Mouse (Mus musculus) G1E (cell line): ENCODE measurements around the gene Rgsl1. TPM values are rescaled to one million over a fixed set of nuclear protein-coding genes. Genes with fewer than 3 reads are reported as not detected.
A peak's percentile ranks its signal among the peaks of the same experiment; 100 is the strongest.

ENCODE experiments used
- ATAC-seq: 2 replicates; pipeline ENCODE4 v1.8.0; 2016; ENCODE audit warnings: mild to moderate bottlenecking; ENCODE audit not compliant: insufficient number of reproducible peaks, poor library complexity, low FRiP score, severe bottlenecking; ENCODE audit errors: extremely low read depth
- DNase-seq: peaks from one replicate; pipeline ENCODE4 v3.0.0; 2012; ENCODE audit warnings: low spot score
- H3K27me3 ChIP-seq: 2 replicates; pipeline ENCODE4 v1.6.1; 2012; ENCODE audit warnings: mild to moderate bottlenecking, low read length, inconsistent platforms; ENCODE audit not compliant: insufficient read depth
- H3K36me3 ChIP-seq: replicated peaks from 2 replicates; pipeline ENCODE3; 2012; ENCODE audit warnings: mild to moderate bottlenecking, inconsistent platforms
- H3K4me1 ChIP-seq: 2 replicates; pipeline ENCODE4 v1.6.1; 2012; ENCODE audit warnings: low read depth, low read length, inconsistent platforms, mixed read lengths; ENCODE audit not compliant: insufficient read depth
- H3K4me3 ChIP-seq: 2 replicates; pipeline ENCODE4 v1.5.1; 2012; ENCODE audit warnings: low read depth, mild to moderate bottlenecking, inconsistent platforms, low read length, moderate library complexity, mixed read lengths
- H3K9me3 ChIP-seq: replicated peaks from 2 replicates; pipeline ENCODE4 v1.6.1; 2012; ENCODE audit warnings: inconsistent platforms
- CTCF ChIP-seq: IDR thresholded peaks from 2 replicates; pipeline ENCODE4 v1.5.1; 2012; ENCODE audit warnings: low read depth, low read length, inconsistent platforms, mixed read lengths
- GATA1 ChIP-seq: IDR thresholded peaks from 2 replicates; pipeline ENCODE4 v1.6.1; 2012; ENCODE audit warnings: borderline replicate concordance, low read length, inconsistent platforms, mixed read lengths
- GATA2 ChIP-seq: IDR thresholded peaks from 2 replicates; pipeline ENCODE4 v1.6.1; 2012; ENCODE audit warnings: low read depth, low read length, inconsistent platforms, borderline replicate concordance
- POLR2AphosphoS5 ChIP-seq: IDR thresholded peaks from 2 replicates; pipeline ENCODE4 v1.6.1; 2012; ENCODE audit warnings: low read depth, low read length, inconsistent platforms; ENCODE audit not compliant: insufficient replicate concordance
- TAL1 ChIP-seq: conservative IDR thresholded peaks from 2 replicates; pipeline ENCODE4 v1.6.1; 2012; ENCODE audit warnings: low read depth, low read length, inconsistent platforms, mixed read lengths
- polyA plus RNA-seq: library from polyadenylated mRNA; stranded (reverse); fragments of >175 nt; gene quantifications from 2 replicates; pipeline ENCODE4 v1.2.3, GENCODE M21; 2012
- total RNA-seq, 2 experiments: library from RNA; stranded (forward) in 1 of 2; stranded (reverse) in 1 of 2; fragments of 200-1000 nt in 1 of 2; fragments of >200 nt in 1 of 2; fragmentation: Nextera tagmentation in 1 of 2; gene quantifications; 2 replicates each; pipeline ENCODE4 v1.2.3; 2014 to 2017

The Rgsl1 gene
- total and polyA plus RNA-seq, 3 experiments: 0.16 TPM; not detected in 2

DNA sequence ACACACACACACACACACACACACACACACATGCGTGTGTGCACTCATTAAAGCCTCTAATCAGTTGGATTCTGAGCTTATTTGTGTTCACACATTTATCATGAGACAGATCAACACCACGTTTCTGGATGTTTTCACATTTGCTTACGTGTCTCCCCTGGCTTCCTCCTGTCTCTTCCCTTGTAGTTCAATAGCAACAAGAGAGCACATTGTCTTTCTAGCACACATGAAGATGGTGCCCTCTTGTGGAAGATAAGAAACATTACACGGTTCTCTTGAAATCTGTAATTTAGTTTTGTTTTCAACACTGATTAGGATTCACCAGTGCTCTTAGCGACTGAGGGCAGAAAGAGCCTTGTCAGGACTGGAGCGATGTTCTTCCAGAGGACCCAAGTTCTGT, 2.9 kb upstream of the Rgsl1 start:
- Histone ChIP-seq H3K4me1 (no peaks in the 10 kb centered on the region; the same call in 1 of the 2 replicates), H3K9me3 (no peaks in the 10 kb centered on the region), H3K36me3 (no peaks in the 10 kb centered on the region), H3K27me3 (no peaks in the 10 kb centered on the region), H3K4me3 (no peak overlapping the region)
- TF ChIP-seq CTCF: peak; percentile 40; the same call in 1 of the 2 replicates
- TF ChIP-seq GATA2: no peak
- ATAC-seq (no peak; the same call in 1 of the 2 replicates), DNase-seq (peak; percentile 31)

DNA sequence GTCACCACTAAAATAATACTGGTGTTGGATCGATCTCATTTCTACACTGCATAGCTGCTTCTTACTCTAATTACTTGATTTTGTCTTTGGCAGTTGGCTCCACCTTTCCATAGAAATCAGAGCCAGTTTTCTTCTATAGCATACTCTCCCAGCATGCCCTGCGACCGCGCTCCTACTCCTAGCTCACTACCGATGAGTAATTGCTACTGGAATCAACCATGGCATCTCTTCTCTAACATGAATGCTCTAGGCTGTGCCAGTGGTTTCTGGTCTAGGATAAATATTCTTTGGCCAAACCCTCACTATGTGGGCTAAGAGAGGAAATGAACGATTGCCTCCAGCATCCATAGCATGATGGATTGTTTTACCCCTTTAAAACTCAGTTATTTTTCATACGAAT, 2.5 kb upstream of the Rgsl1 start:
- no peaks in the 10 kb centered on the region for H3K27me3 ChIP-seq
- H3K9me3 ChIP-seq: no peaks in the 10 kb centered on the region
- no peak overlapping the region for H3K4me3 ChIP-seq
- no peaks in the 10 kb centered on the region; the same call in 1 of the 2 replicates for H3K4me1 ChIP-seq
- TF ChIP-seq CTCF: no peak
- TF ChIP-seq POLR2AphosphoS5: no peak
- no peak for TF ChIP-seq GATA2
- TF ChIP-seq TAL1: no peak
- no peak for TF ChIP-seq GATA1
- ATAC-seq: no peak
- DNase-seq: no peak
- H3K36me3 ChIP-seq: no peaks in the 10 kb centered on the region

DNA sequence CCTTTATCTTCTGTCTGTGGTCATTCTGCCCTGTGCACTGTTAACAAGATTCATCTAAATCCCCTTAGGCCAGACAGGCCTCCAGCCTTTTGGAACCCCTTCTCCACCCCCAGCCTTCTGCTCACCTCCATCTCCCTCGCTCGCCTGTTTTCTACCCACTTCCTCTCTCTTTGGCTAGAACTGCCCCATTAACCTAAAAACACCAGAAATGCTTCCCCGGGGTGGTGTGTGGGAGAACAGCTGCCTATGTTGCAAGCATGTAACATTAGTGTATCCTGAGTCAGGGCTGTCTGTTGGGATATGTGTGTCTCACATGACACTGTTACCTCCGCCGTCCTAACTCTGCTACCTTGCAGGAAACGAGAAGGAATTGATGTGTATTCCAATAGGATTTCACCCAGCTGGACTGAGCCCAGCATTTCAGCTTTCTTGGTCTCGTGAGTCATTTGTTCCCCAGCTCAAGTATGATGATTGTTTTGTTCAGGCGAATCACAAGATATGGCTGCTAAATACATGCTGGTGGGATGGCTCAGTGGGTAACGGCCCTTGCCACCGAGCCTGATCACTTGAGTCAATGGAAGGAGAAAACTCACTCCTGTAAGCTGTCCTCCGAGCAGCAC, 1.7 kb downstream of the Rgsl1 start:
- ATAC-seq (no peak), DNase-seq (no peak)
- H3K4me3 ChIP-seq: no peak overlapping the region
- H3K9me3 ChIP-seq: no peaks in the 10 kb centered on the region
- TF ChIP-seq CTCF (no peak), GATA1 (no peak), GATA2 (no peak), TAL1 (no peak), POLR2AphosphoS5 (no peak)
- no peaks in the 10 kb centered on the region for H3K36me3 ChIP-seq
- no peaks in the 10 kb centered on the region for H3K27me3 ChIP-seq
- no peaks in the 10 kb centered on the region; the same call in 1 of the 2 replicates for H3K4me1 ChIP-seq

DNA sequence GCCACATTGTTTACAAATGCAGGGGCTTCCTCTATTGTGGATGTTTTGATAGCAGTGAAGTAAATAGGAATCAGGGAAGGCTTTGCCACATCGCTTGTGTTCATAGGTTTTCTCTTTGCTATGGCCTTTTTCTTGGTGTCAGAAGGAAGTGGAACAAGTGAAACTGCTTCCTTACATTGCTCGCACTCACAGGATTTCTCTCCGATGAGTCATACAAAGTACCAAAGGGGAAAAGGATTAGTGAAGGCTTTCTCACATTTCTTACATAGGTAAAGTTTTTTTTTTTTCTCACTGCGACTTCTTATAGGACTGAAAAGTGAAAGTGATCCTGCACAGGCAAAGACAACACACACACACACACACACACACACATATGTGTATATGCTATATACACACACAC, 7.9 kb downstream of the Rgsl1 start:
- Histone ChIP-seq H3K4me1 (no peaks in the 10 kb centered on the region), H3K9me3 (no peaks in the 10 kb centered on the region), H3K4me3 (no peak overlapping the region), H3K27me3 (no peaks in the 10 kb centered on the region), H3K36me3 (no peaks in the 10 kb centered on the region)
- no peak for DNase-seq
- TF ChIP-seq CTCF (no peak), GATA1 (no peak), POLR2AphosphoS5 (no peak), TAL1 (no peak), GATA2 (no peak)
- ATAC-seq: no peak

DNA sequence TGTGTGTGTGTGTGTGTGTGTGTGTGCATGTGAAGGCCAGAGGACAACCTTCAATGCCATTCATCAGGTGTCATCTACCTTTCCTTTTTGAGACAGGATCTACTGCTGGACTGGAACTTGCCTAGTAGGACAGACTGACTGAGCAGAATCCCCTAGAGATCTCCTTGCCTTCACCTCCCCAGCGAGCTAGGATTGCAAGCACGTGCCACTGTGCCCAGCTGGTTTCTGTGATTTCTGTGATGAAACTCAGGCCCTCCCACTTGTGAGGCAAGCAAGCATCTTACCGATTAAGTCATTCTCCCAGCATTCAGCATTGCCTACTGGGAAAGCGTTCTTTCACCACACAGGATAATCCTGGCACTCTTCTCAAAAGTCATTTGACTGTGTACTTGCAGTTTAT, 13.2 kb downstream of the Rgsl1 start:
- no peak overlapping the region for H3K4me3 ChIP-seq
- no peaks in the 10 kb centered on the region for H3K9me3 ChIP-seq
- ATAC-seq: no peak
- no peaks in the 10 kb centered on the region for H3K4me1 ChIP-seq
- no peak for DNase-seq
- TF ChIP-seq GATA2 (no peak), POLR2AphosphoS5 (no peak), GATA1 (no peak), CTCF (no peak), TAL1 (no peak)
- no peaks in the 10 kb centered on the region for H3K27me3 ChIP-seq
- no peaks in the 10 kb centered on the region for H3K36me3 ChIP-seq

DNA sequence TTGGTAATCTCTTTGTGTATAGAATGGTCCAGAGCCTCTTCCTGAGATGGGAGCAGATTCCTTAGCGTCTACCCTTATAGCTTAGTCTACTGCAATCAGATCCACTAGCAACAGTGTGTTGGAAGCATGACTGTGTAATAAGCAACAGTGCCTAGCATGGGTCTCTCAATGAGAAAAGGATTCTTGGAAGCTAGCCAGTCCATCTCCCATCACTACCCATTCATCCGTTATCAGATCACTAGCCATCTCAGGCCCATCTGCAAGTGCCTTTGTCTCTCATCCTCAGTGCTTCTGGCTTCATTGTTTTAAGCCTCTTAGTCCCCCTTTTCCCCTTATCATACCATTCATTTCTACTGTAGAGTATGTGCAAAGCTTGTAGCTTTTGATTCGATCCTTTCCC, 23.7 kb downstream of the Rgsl1 start:
- H3K4me1 ChIP-seq: no peaks in the 10 kb centered on the region
- H3K36me3 ChIP-seq: no peaks in the 10 kb centered on the region
- H3K27me3 ChIP-seq: no peaks in the 10 kb centered on the region
- DNase-seq (no peak), ATAC-seq (no peak)
- H3K9me3 ChIP-seq: no peaks in the 10 kb centered on the region
- TF ChIP-seq POLR2AphosphoS5 (no peak), GATA2 (no peak), TAL1 (no peak), CTCF (no peak), GATA1 (no peak)
- H3K4me3 ChIP-seq: no peak overlapping the region

DNA sequence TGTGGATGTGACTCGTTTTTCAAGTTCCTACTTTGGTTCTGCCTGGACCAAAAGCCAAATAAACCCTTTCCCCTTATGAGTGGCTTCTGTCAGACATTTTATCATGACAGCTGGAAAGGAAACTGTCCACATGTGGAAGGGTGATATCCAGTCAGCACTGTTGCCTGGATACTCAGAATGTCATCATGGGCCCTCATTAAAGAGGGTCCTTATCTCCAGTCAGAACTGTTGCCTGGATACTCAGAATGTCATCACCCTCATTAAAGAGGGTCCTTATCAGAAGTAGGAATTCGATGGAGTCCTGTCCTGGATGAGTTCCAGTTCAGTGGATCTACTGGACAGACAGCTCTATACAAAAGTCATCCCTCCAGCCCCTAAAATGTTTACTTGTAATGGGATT, 29.7 kb downstream of the Rgsl1 start:
- DNase-seq: no peak
- Histone ChIP-seq H3K27me3 (no peaks in the 10 kb centered on the region), H3K36me3 (no peaks in the 10 kb centered on the region), H3K4me1 (no peaks in the 10 kb centered on the region), H3K4me3 (no peak overlapping the region), H3K9me3 (no peaks in the 10 kb centered on the region)
- ATAC-seq: no peak
- TF ChIP-seq POLR2AphosphoS5 (no peak), TAL1 (no peak), CTCF (no peak), GATA1 (no peak), GATA2 (no peak)
